Mouse (Mus musculus): ENCODE results near the gene Hist1h1b. TPM values are rescaled to one million over a fixed set of nuclear protein-coding genes. Genes with fewer than 3 reads are reported as not detected.
"Not testable (repeated sequence)": the region's sequence is repeated elsewhere in the genome, so short reads cannot be mapped to it uniquely, and the experiment has no call there.

Hist1h1b gene
- polyA plus RNA-seq, 1 experiment from 2014 or later, result 8.1 TPM

GRCm38 (mm10) chr13:21797163-21797562, 16.7 kb upstream of the Hist1h1b start:
- H3K36me3 ChIP-seq (ENCODE audit: control insufficient read depth, insufficient read depth); H3K27me3 ChIP-seq (replicated peaks; ENCODE audit: control insufficient read depth, insufficient read depth, low read length); H3K4me1 ChIP-seq (replicated peaks; ENCODE audit: control insufficient read depth, insufficient read depth, low read length); ATAC-seq; H3K4me3 ChIP-seq (ENCODE audit: low read depth, low read length); H3K4me2 ChIP-seq (replicated peaks; ENCODE audit: low read depth); H3K9ac ChIP-seq (ENCODE audit: low read depth, low read length); H3K27ac ChIP-seq (ENCODE audit: low read depth, low read length); H3K9me3 ChIP-seq (ENCODE audit: control insufficient read depth): not testable (repeated sequence)

DNA sequence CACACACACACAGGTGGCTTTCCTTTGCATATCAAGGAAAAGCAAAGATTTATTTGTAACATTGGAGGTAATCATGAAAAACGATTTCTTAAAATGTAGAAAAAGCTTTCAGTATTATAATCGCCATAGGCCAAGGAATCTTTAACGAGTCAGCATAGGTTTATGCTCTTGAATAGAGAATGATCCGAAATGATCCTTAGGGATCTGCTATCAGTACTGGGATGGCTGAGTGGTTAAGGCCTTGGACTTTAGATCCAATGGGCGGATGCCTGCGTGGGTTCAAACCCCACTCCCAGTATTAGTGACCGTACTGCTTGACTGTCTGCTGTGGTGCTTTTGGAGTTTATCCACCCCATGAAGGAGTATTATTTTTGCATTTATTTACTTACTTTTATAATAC, 15.2 kb upstream of the Hist1h1b start:
- H3K4me2 ChIP-seq (replicated peaks; ENCODE audit: low read depth), result no peak overlapping the region
- no peak overlapping the region for H3K4me3 ChIP-seq (ENCODE audit: low read depth, low read length)
- H3K9me3 ChIP-seq (ENCODE audit: control insufficient read depth), result no peaks in the 10 kb centered on the region
- H3K27ac ChIP-seq (ENCODE audit: low read depth, low read length), result no peak overlapping the region
- no peak overlapping the region for H3K9ac ChIP-seq (ENCODE audit: low read depth, low read length)
- H3K27me3 ChIP-seq (replicated peaks; ENCODE audit: control insufficient read depth, insufficient read depth, low read length), result no peaks in the 10 kb centered on the region
- TF ChIP-seq CTCF (IDR thresholded peaks at IDR 0.05; ENCODE audit: low read depth), result no peak
- no peak for ATAC-seq
- no peaks in the 10 kb centered on the region for H3K36me3 ChIP-seq (ENCODE audit: control insufficient read depth, insufficient read depth)
- 91% methylated on average over 7 of the region's 7 CpGs for WGBS
- H3K4me1 ChIP-seq (replicated peaks; ENCODE audit: control insufficient read depth, insufficient read depth, low read length), result no peaks in the 10 kb centered on the region

DNA sequence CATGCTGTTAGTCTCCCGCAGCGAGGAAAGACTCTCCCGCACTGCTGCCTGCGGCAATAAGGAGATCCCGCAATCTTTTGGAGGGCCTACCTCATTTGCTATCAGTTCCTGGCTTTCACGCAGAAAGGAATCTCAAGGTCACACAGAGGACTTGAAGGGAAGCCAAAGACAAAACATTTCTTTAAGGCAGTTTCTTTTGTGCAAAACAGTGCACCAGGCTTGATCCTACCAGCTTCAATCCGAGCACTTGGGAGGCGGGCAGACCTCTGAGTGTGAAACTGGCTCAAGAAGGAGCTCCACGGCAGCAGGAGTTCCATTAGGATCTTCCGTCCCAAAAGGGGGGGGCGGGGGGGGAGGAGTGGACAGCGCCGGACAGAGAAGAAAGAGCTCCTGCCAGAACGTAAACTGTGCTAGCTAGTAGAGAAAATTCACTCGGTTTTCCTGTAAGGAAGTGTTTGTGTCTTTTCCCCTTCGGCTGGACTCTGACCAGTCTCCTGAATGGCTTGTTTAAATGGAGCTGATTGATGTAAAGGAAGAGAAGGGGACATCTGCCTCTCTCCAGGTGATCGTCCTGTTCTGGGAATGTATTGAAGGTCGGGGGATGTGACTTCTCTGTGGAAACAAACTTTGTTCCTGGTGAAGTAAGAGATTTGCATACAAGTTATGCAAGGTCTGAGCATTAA, 10.3 kb upstream of the Hist1h1b start:
- Histone ChIP-seq H3K9me3 (ENCODE audit: control insufficient read depth) (no peaks in the 10 kb centered on the region), H3K4me3 (ENCODE audit: low read depth, low read length) (peak overlapping the region; percentile 13), H3K27ac (ENCODE audit: low read depth, low read length) (no peak overlapping the region), H3K9ac (ENCODE audit: low read depth, low read length) (peak overlapping the region; percentile 46; the same call in 1 of the 2 replicates), H3K27me3 (replicated peaks; ENCODE audit: control insufficient read depth, insufficient read depth, low read length) (no peaks in the 10 kb centered on the region), H3K4me1 (replicated peaks; ENCODE audit: control insufficient read depth, insufficient read depth, low read length) (0 out of 2 replicates have a peak, but pooled peaks cover 7% of the 10 kb centered on the region), H3K4me2 (replicated peaks; ENCODE audit: low read depth) (peak overlapping the region; percentile 63), H3K36me3 (ENCODE audit: control insufficient read depth, insufficient read depth) (no peaks in the 10 kb centered on the region)
- TF ChIP-seq CTCF (IDR thresholded peaks at IDR 0.05; ENCODE audit: low read depth), result no peak
- ATAC-seq, result peak; percentile 10; the same call in 1 of the 2 replicates
- 5% methylated on average over 18 of the region's 18 CpGs for WGBS

GRCm38 (mm10) chr13:21789925-21790324, 9.5 kb upstream of the Hist1h1b start:
- WGBS, result 45% methylated on average over 6 of the region's 6 CpGs
- H3K36me3 ChIP-seq (ENCODE audit: control insufficient read depth, insufficient read depth), result no peaks in the 10 kb centered on the region
- no peaks in the 10 kb centered on the region for H3K9me3 ChIP-seq (ENCODE audit: control insufficient read depth)
- H3K4me1 ChIP-seq (replicated peaks; ENCODE audit: control insufficient read depth, insufficient read depth, low read length), result 0 out of 2 replicates have a peak, but pooled peaks cover 7% of the 10 kb centered on the region
- H3K4me2 ChIP-seq (replicated peaks; ENCODE audit: low read depth), result no peak overlapping the region
- H3K4me3 ChIP-seq (ENCODE audit: low read depth, low read length), result no peak overlapping the region
- no peak overlapping the region for H3K9ac ChIP-seq (ENCODE audit: low read depth, low read length)
- no peak for ATAC-seq
- H3K27ac ChIP-seq (ENCODE audit: low read depth, low read length), result no peak overlapping the region
- no peaks in the 10 kb centered on the region for H3K27me3 ChIP-seq (replicated peaks; ENCODE audit: control insufficient read depth, insufficient read depth, low read length)
- TF ChIP-seq CTCF (IDR thresholded peaks at IDR 0.05; ENCODE audit: low read depth), result no peak

DNA sequence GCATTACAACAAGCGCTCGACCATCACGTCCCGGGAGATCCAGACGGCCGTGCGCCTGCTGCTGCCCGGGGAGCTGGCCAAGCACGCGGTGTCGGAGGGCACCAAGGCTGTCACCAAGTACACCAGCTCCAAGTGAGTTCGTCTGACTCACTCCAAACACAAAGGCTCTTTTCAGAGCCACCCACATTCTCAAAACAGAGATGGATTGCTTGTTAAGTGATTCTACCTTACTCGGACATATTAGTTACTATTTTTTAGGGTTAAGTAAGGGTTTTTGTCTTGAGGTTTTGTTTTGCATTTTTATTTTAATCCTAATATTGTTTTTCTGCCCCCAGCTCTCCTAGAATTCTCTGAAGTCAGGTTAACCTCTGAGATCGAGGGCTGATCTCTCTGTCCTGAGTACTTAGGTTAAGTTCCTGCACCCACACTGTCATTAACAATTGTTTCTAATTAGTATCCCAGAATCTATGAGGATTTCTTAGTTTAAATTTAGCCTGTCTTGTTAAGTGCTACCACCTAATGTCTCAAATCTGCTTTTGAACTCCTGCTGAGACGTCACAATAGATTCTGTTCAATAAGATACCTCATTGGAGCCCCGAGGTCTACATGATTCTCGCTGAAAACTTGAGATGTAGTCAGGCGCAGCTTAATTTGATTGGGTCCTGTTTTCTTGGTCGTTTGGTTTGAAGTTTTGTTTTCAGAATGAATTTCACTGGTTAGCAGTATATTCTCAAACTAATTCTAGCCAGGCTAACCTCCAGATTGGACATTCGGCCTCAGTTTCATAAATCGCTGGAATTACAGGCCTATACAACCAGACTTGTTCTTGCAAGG, 7.6 kb upstream of the Hist1h1b start:
- H3K27ac ChIP-seq (ENCODE audit: low read depth, low read length), result no peak overlapping the region
- no peak overlapping the region for H3K4me3 ChIP-seq (ENCODE audit: low read depth, low read length)
- no peaks in the 10 kb centered on the region for H3K9me3 ChIP-seq (ENCODE audit: control insufficient read depth)
- 0 out of 2 replicates have a peak overlapping the region, but pooled peaks have one; percentile 1 for H3K9ac ChIP-seq (ENCODE audit: low read depth, low read length)
- H3K27me3 ChIP-seq (replicated peaks; ENCODE audit: control insufficient read depth, insufficient read depth, low read length), result no peaks in the 10 kb centered on the region
- H3K4me2 ChIP-seq (replicated peaks; ENCODE audit: low read depth), result peak overlapping the region; percentile 61
- no peak; the same call in 1 of the 2 replicates for ATAC-seq
- H3K4me1 ChIP-seq (replicated peaks; ENCODE audit: control insufficient read depth, insufficient read depth, low read length), result peaks cover 12% of the 10 kb centered on the region; the same call in 1 of the 2 replicates
- no peak for TF ChIP-seq CTCF (IDR thresholded peaks at IDR 0.05; ENCODE audit: low read depth)
- H3K36me3 ChIP-seq (ENCODE audit: control insufficient read depth, insufficient read depth), result no peaks in the 10 kb centered on the region
- WGBS, result 39% methylated on average over 13 of the region's 21 CpGs

GRCm38 (mm10) chr13:21786899-21787629, 6.6 kb upstream of the Hist1h1b start, which contains the start of the genes Hist1h2an and Hist1h2bp:
Gene Hist1h2an (minus strand): TSS chr13:21787218.
Gene Hist1h2bp (plus strand): TSS chr13:21787461.
- H3K27ac ChIP-seq (ENCODE audit: low read depth, low read length), result peak within 1 kb of the TSS; percentile 68; the same call in 1 of the 2 replicates
- not testable (repeated sequence) for H3K27me3 ChIP-seq (replicated peaks; ENCODE audit: control insufficient read depth, insufficient read depth, low read length); H3K9me3 ChIP-seq (ENCODE audit: control insufficient read depth); H3K36me3 ChIP-seq (ENCODE audit: control insufficient read depth, insufficient read depth)
- H3K9ac ChIP-seq (ENCODE audit: low read depth, low read length), result 0 out of 2 replicates have a peak within 1 kb of the TSS, but pooled peaks have one; percentile 1
- H3K4me3 ChIP-seq (ENCODE audit: low read depth, low read length), result peak within 1 kb of the TSS; percentile 39
- peak within 1 kb of the TSS; percentile 61 for H3K4me2 ChIP-seq (replicated peaks; ENCODE audit: low read depth)
- H3K4me1 ChIP-seq (replicated peaks; ENCODE audit: control insufficient read depth, insufficient read depth, low read length), result peaks cover 17% of the 10 kb centered on the region; the same call in 1 of the 2 replicates
- peak; percentile 92 for ATAC-seq
- WGBS, result under 1% methylated on average over 36 of the region's 63 CpGs
